Mouse (Mus musculus) olfactory bulb, adult 2 months (tissue): Measurements from ENCODE around the gene Rab31.

Experiments used
- CTCF ChIP-seq: fragments of 200-500 bp; IDR thresholded peaks from 2 replicates; pipeline ENCODE4 v1.5.1; 2012; ENCODE audit warnings: low read depth, mild to moderate bottlenecking, low read length, moderate library complexity; ENCODE audit not compliant: insufficient read depth
- POLR2A ChIP-seq: fragments of 200-500 bp; IDR thresholded peaks from 2 replicates; pipeline ENCODE4 v1.6.1; 2012; ENCODE audit warnings: mild to moderate bottlenecking, low read depth, low read length, moderate library complexity; ENCODE audit not compliant: insufficient read depth

DNA sequence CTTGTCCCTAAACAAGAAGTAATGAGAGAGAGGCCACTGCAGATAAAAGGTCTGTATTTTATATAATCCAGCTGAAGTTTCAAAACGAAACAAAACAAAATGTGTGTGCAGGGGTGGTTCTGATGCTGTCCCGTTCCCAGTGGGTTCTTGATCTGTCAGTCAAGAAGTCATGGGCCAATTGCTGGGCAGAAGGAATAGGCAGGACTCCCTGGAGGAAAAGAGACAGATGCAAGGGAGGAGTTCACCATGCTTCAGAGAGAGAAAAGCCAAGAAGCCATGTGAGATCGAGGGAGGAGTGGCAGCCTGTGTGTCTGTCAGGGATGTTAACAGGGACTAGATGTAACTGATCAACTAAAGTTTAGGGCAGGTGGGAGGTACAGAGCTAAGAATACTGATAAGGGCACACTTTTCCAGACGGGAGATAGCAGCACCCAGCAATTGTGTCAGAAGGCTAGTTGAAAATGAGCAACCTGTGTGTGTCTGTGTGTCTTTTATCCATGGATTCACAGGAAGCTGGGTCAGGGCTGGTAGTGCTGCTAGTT lies 54.8 kb downstream of the Rab31 start:
- TF ChIP-seq POLR2A (no peak), CTCF (no peak)
